Mouse (Mus musculus) layer of hippocampus, adult 9-11 months (tissue): ENCODE data around the gene Hoxb6.

Experiments
- DNase-seq: peaks from one replicate; pipeline ENCODE4 v3.0.0; 2022

Hoxb6 gene

DNA sequence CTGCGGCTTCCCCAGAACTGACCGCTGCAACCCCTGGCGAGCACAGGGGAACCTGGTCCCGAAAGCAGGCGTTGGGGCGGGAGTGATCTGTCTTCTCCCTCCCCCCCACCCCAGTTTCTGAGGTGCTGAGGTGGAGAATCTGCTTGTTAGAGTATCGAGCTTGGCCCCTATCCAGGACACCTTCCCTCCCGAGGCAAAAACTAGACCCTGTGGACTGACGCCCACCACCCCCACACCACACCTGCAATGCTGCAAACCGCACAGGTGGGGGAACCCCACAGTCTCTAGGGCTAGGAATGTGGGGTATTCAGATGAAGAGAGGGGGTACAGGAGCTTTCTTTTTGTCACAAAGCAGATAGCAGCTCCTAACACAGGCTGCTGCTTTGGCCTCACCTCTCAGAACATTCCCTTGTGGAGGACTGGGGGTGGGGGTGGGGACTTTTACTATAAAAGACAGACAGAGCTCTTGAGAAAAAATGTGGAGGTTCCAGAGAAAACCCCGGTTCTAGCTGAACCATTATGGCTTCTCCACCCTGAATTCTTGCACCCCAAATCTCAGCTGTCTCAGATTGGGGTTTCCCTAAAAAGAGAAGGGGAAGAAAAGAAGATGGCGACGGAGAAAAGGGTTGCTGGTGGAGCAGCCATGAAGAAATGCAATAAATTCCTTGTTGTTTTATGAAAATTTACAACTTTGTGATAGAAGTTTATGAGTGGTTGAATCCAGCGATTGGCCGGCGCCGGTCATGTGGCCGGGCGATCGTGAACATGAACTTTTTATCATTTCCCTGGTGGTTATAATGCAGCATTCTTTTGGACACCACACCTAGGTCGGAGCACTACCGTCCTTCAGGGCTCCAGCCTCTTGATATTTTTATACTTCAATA lies at the start of gene Hoxb6:
Gene Hoxb6, plus strand, starts transcription at position 796 of the 884 bp plus-strand sequence.
- no peak for DNase-seq

DNA sequence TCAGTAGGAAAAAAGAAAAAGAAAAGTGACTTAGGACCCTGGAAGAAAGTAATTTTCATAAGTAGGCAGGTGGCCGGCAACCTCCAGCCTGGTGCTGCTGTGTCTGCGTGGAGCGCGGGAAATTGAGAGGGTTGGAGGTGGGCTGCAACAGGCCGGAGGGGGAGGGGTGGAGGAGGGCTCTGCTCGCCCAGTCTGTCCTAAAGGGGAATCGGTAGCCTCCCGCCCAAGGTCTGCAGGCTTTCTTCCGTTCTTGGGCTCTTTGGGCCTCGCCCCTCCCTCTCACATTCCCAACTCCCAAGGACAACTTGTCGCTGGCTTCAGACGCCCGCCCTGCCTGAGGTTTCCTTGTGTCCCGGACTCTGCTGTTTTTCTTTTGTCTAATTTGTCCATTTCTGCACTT lies 41.4 kb upstream of the Hoxb6 start:
- no peak for DNase-seq

DNA sequence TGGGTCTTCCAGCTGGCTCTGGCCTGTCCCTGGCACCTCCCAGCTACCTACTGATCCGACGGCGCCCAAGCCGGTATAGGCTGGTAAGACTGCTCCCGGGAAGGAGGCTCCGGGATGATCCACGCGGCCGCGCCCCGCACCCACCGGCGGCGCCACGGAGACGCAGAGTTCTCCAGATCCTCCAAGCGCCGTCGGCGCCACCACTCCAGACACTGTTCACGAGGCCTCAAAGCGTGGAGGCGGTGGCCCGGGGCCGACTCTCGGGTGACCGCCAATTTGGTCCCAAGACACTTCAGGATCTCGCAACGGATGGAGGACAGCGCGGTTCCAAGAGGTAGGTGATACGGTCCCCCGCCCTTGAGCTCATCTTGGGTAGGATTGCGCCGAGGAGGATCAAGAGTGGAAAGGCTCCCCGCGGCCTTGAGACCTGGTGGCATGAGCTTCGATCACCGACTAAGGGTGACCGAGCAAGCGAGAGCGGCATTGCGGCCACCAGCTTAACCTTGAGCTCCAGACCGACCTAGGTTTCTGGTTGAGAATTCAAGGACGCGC lies 40.7 kb upstream of the Hoxb6 start:
- no peak for DNase-seq

DNA sequence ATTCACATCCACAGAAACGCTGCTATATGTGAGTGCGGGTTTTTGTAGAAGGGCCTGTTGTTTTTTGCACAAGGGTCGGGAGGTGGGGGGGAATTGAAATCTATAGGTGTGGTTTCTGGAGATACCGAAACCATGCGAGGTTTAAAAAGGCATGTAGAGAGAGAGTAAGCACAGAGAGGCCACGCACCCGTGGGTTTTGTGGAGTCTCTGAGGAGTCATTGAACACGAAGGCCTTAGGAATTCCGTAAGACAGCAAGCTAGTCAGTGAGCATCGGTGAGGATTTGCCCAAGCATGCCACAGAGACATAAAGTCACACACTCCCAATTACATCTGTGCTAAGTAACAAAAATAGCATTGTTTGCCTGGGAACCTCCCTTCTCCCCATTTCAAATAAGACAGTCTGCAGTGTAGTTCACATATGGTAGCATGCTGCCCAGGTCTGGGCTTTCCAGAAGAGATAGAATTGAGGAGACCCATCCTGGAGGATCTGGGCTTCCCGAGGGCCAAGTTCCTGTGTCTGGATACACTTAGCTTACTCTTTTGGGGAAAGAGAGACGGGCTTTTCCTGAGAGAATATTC lies 39.6 kb upstream of the Hoxb6 start:
- DNase-seq, result no peak

DNA sequence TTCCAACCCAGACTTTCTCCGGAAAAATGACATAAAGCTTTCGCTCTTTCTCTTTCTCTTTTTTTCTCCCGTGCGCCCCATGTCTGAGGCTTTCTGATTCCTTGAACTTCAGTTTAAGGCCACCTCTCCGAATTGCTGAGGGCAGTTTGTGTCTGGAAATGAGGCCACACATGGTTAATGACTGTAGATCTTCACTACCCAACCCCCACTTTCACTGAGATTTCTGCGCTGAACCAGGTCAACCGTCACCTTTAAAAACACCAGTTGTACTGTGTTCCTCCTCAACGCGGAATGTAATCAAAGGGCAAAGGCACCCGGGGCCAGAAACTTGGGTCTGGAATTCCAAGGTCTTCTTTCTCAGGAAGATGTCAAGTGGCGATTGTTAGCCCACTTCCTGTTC lies 38.1 kb upstream of the Hoxb6 start:
- no peak for DNase-seq

DNA sequence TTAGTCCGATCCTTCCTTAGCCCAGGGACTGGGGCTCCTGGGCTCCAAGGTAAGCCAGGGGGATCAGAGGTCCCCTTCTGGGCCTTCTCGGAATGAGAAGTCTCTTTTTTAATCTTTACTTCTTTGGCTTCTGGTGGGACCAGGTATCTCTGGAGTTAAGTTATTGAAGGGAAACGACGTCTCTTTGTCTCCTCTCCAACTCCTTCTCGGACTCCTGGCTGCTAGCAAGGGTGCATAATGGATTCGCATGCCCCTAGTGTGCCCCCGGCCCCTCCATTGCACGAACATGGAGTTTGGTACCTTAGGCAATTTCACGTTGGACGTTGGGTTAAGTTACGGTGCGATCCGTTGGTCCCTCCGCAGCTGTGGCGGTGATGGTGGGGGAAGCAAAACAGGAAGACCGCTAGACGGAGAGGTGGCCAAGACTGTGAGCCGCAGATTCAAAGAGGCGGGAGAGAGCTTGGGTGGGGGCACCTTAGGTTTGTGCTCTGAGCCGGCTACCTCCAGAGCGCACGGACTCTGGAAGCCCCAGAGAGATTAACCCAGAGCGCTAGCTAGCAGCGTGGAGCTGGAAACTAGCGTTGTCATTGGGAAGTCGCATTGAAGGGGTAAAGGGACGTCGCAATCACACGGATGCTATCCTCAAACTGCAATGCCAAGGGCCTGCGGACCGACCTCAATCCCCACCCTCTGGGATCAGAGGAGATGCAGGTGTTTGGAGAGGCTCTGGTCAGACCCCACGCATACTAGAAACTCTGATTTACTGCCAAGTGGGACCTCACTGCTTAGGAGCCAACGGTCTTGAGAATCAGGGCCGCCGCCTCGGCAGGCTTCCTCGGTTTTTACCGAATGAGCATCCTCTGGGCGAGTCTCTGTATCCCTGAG lies 36.9 kb upstream of the Hoxb6 start:
- no peak for DNase-seq

DNA sequence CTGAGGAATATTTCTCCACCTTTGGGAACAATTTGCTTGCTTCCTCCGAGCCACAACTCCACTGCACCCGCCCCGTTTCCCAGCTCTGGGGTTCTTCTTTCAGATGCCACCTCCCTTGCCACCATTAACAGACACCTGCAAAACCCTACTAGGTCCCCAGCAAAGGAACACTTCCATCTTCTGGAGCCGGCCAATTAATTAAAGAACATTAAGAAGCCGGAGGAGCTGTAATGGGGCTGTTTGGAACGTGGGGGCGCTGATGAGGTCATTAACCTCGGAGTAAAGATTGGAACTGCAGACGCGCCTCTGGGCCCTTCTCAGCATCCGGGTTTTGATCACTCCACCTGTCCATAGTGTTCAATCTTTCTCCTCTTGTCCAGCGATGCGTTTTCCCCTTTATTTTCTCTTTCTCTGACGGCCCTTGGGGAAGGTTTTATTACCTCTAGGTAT lies 36.3 kb upstream of the Hoxb6 start:
- no peak for DNase-seq

DNA sequence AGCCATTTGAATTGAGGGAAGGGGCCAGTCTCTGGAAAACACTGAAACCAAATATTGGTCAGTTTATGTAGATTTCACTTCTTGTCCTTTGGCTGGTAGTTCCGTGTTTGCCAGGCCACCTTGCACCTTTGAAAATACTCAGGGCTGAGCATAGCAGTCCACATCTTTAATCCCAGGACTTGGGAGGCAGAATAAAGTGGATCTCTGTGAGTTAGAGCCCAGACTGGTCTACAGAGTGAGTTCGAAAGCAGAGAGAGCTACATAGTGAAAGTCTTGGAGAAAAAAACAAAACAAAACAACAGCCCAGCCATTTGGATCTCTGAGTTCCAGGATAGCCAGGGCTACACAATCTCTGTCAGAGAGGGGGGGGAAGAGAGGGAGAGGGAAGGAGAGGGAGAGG lies 35.1 kb upstream of the Hoxb6 start:
- DNase-seq, result no peak

DNA sequence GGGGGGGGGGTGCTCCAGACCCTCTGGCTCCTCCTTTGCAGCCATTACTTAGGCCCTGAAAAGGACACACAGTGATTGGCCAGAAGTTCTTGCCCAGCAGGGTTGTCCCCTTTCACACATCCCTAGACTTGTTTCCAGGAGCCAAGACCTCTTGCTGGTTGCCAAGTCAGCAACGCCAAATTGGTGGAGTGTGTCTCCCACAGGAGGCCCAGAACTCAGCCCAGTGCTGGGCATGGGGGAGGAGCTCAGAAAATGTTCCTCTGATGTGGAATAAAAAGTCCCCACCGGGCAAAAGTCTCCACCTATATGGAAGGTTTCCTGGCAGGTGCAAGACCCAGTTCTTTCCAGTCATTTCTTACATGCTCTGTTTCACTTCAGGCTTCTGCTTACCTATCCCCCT lies 33.2 kb upstream of the Hoxb6 start:
- no peak for DNase-seq

DNA sequence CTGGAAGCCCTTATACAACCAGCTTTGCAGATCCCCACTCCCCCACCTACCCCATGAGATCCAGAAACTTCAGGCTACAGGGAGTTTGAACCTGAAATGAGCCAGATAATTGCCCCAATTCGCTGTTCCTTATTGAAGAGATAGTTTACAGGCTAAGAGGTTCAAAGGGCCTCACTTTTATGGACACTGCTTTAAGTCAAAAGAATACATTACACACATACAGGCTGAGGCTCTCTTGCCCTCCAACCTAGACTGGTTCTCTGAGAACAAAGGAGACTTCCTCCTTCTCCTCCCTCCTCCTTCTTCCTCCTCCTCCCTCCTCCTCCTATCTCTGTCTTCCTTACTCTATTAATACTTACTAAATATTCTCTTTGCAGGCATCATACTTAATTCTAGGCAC lies 32.8 kb upstream of the Hoxb6 start:
- no peak for DNase-seq

DNA sequence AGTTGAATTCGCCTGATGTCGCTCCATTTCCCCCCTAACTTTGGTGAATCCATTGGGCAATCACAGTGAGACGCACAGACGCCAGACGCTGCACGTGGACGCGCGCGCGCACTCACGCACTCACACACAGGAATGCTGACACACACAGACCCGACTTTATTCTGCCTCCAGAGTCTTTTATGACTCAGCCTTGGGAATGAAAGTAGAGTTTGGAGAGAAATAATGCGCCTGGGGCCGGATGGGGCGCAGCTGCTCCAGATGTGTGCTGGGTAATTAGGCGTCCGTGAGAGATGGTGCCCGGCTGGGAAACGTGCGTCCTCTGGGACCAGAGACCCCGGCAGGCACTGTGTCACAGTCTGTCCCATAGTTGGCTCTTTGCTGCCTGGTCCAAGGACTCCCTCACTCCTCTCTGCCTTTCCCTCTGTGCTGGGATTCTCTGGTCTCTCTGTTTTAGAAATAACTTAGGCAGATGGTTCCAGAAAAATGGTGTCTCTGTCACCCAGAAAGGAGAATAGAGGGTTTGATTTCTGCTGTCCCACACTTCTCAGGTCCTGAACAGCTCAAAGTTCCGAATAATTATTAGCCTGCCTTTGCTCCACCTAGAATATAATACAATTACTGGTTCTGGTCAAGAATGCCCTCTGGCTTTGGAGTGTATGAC lies 31.8 kb upstream of the Hoxb6 start:
- no peak for DNase-seq

DNA sequence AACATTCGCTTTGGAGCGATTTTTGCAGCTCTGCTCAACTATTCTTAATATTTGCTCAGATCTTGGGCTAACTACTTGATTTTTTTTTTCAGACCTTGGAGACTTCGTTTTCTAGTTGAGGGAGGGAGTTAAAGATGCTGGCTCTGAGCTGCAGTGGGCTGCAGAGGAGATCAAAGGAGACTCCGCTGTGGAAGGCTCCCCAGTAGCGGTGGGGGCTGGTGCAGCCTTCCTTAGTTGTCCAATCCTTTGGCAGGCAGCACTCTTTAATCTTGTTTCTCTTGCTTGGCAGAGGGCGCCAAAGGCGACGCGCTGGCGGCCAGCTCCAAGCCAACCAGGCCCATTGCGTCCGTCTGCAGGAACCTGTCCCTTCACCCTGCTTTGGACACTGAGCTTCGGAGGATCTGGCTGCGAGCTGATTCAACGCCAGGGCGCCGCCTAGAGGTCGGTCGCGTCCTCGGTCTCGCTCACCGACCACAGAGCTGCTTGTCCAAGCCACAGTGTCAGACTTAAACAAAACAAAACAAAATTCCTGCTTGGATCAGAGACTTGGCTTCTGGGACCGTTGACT lies 30.9 kb upstream of the Hoxb6 start:
- no peak for DNase-seq

DNA sequence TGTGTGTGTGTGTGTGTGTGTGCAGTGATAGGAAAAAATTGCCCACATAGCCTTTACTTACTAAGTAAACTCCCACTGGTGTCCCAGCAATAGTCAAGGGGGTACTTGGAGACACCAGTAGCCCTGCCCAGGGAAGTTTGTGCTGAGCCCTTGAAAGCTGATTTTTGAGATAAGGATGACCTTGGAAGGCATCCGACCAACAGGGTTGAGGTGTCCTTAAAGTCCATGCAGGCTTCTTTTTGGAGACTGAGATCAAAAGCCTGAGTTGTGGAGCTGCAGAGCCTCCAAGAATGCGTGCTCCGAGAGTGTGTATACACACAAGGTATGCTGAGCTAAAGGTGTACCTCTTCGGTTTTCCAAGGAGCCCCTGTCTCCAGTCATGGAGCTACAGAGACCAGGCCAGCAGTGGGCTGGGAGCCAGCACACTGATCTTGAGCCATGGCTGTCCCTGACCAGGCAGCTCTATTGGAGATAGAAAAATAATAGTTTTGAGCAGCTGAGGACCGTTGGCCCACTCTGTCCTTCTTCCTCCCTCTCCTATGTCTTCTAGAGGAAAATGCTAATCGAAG lies 29.9 kb upstream of the Hoxb6 start:
- no peak for DNase-seq

DNA sequence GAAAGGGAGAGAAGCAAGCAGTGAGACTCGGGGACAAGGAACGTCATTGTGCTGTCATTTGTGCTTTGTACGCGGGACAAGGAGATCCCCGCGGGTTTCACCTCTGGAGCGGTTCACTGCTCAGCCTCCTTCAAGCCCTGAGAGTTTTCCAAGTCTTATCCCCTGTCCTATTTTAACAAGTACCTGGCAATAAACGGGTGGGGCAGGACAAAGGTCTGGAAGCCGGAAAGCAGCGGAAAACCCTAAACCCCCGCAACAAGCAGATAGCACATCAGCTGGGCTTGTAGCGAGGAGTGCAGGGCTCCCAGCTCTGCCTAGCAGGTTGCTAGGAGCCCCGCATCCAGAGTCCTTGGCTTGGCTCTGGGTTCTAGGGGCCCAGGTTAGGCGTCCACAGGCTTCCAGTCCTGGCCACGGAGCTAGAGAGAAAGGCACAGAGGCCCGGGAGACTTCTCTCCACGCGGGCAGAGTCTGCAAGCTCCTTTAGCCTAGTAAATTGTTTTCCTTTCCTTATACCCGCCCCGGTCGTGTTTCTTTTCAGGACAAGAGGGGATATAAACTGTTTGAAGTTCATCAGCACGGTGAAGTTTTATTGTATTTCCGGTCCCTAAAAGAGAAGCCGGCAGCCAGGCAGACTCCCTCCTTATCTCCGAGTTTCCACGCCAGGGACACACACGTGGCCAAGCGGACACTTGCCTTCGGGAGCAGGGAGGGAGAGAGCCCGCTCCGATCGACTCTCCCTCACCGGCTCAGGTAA lies 28.5 kb upstream of the Hoxb6 start:
- DNase-seq, result no peak

DNA sequence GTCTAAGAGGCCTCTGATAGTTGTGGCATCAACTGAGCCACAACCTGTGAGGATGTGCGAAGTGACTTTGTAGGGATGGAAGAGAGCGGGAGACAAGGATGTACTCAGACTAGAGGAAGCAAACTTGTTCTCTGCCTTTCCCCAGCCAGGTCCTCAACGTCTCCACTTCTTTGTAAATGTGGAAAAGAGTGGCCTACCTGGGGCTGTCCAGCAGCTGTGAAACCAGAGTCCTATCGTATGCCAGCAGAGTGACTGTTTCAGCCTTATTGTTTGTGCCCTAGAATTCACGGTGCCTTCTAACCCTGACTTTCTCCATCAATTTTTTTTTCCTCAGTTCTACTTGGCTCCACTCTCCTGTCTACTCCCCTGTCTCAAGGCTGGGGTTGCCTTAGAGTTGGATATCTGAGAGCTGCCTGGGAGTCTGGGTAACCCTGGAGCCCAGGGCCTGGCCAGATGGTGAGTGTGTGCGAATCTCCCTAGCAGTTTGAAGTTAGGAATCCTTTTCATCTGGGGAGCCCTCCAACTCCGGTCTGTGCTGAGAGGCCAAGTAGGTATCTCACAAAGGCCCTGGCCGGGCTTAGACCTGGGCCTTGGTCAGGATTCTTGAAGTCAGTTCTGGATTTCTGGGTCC lies 27.8 kb upstream of the Hoxb6 start:
- DNase-seq, result no peak

DNA sequence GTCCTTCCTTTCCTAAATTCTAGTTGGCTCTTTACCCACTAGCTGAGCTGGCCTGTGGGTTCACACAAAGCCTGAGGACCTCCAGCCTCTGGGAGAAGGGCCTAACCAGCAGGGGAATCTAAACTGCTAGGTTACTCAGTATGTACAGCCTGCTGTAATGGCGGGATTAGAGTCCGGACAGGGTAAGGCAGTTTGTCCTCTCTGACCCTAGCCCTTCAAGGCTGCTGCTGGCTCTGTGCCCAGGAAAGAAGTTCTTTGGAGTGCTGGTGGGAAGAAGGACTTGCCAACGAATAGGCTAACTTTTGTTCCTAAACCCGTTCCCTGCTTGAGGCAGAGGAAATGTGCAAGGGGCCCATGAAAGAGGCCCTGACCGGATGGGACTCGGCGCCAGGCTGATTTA lies 26.3 kb upstream of the Hoxb6 start:
- DNase-seq, result no peak

DNA sequence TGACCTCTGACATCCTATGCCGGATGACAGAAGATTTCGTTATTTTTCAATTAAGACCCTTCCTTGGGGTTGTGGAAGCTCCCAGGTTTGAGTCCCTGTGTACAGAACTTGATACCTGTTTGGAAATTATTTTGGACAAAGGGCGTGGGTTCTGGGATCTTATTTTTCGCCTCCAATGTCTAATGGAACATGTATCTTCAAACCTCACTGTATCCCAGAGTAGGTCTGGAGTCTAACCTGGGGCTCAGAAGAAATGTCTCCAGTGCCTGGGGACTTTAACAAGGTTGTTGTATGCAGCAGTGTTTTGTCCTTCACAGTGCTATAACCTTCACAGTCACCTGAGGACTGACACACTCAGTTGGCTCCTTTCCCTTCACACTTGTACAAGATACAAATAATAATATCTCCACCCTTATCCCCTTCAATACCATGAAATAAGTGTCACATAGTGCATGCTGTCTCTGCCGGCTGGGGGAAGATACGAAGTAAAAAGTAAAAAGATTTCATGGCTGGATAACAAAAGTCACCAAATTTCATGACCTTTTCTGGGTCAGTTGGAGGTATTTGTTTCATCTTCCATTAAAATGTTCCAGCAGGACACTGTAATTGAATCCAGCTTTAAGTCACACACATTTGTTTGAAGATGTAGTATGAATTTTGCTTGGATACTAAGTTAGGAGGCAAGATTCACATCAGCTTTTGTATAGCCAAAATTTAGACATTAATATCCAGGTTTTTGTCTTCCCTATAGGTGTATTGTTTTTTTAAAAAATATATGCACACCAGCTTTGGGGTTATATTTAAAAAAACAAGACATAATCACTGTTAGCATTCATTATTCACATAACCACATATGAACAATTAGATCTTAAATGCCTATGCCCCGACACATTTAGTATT lies 25.0 kb upstream of the Hoxb6 start:
- no peak for DNase-seq

DNA sequence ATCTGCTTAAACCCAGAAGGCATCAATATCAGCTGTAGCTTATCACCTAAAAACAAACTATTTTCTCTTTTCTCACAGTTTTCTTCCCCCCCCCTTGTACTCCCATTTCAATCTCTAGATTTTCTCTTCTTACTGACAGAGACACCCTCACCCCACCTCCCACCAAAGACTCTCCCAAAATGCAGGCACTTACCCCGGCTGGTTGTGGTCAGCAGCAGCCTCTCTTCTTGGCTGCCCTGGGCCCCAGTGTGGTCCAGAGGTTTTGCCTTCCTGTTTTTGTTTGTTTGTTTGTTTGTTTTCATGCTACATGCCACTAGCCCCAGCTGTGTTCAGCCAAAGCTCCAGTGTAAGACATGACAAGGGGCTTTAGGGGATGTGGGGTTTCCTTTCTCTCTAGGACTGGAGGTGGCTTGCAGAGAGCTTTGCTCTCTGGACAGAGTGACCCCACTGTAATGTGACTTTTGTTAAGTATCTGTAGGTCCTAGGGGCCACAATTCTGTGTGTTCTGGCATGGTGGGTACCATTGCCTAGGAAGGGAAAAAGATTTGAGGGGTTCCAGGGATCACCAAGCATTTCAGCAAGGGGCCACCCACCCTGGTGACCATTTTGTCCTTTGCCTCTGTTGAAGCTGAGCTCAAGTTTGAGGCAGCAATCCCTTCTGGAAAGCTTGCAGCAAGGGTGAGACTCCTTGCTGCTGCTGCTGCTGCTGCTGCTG lies 24.1 kb upstream of the Hoxb6 start:
- DNase-seq, result no peak

DNA sequence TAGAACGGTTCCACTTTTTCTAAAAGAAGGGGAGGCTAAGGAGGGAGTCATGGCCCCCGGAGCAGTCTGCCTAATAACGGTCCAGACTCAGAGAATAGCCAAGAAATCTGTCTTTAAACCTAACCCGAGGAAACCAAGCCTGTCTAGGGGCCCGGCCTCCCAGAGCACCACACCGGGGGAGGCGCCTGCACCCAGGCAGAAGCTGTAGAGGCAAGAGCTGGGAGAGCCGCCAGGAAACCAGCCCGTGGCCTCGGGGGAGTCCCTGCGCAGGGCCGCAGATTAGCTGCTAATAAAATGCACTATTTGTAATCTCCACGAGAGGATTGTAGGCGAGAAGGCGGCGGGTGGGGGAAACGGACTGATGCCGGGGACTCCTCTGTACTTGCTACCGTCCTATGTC lies 22.4 kb upstream of the Hoxb6 start:
- DNase-seq, result no peak
